Mouse (Mus musculus) stomach, postnatal 0 days (tissue): Measurements from ENCODE around the gene Zbtb18. TPM values are rescaled to one million over a fixed set of nuclear protein-coding genes. Genes with fewer than 3 reads are reported as not detected.

ENCODE experiments used
- ATAC-seq: fragments of 200-750 bp; cut with Nextera tagmentation; 2 replicates; pipeline ENCODE4 v1.8.0; 2017; ENCODE audit not compliant: low FRiP score, low TSS enrichment
- DNase-seq: peaks from one replicate; pipeline ENCODE4 v3.0.0-alpha.2; 2016; ENCODE audit warnings: low spot score
- H3K27ac ChIP-seq: fragments of 300-500 bp; sonication (generic); replicated peaks from 2 replicates; pipeline ENCODE4 v1.5.1; 2014; ENCODE audit warnings: mild to moderate bottlenecking, control low read depth
- H3K27me3 ChIP-seq: fragments of 300-500 bp; sonication (generic); 2 replicates; pipeline ENCODE4 v1.6.1; 2014; ENCODE audit warnings: low read length; ENCODE audit not compliant: control insufficient read depth, insufficient read depth
- H3K36me3 ChIP-seq: fragments of 300-500 bp; sonication (generic); 2 replicates; pipeline ENCODE4 v1.6.1; 2014; ENCODE audit warnings: low read length, mixed read lengths; ENCODE audit not compliant: control insufficient read depth, insufficient read depth
- H3K4me1 ChIP-seq: fragments of 300-500 bp; sonication (generic); replicated peaks from 2 replicates; pipeline ENCODE4 v1.6.1; 2014; ENCODE audit warnings: antibody characterized with exemption; ENCODE audit not compliant: control insufficient read depth, insufficient read depth
- H3K4me2 ChIP-seq: fragments of 300-500 bp; sonication (generic); replicated peaks from 2 replicates; pipeline ENCODE4 v1.6.1; 2014; ENCODE audit warnings: low read depth, mild to moderate bottlenecking, control low read depth, moderate library complexity
- H3K4me3 ChIP-seq: fragments of 300-500 bp; sonication (generic); 2 replicates; pipeline ENCODE4 v1.5.1; 2014; ENCODE audit warnings: low read depth, low read length, control low read depth
- H3K9ac ChIP-seq: fragments of 300-500 bp; sonication (generic); 2 replicates; pipeline ENCODE4 v1.6.1; 2014; ENCODE audit warnings: mild to moderate bottlenecking, low read length, control low read depth, mixed read lengths
- H3K9me3 ChIP-seq: fragments of 300-500 bp; sonication (generic); 2 replicates; pipeline ENCODE4 v1.6.1; 2016; ENCODE audit warnings: low read length; ENCODE audit not compliant: control insufficient read depth
- CTCF ChIP-seq: IDR thresholded peaks from 2 replicates; pipeline ENCODE4 v1.5.1; 2016; ENCODE audit warnings: antibody characterized with exemption, low read depth, mild to moderate bottlenecking, moderate library complexity
- EP300 ChIP-seq: optimal IDR thresholded peaks from 2 replicates; pipeline ENCODE3; 2016; ENCODE audit warnings: antibody characterized with exemption
- WGBS: fragments of 180-500 bp; shearing (Covaris S2); extraction: QIAGEN DNeasy Blood & Tissue Kit; methylation state at CpG from one replicate; pipeline ENCODE4 v1.1.7; 2014; 5-methylcytosine and 5-hydroxymethylcytosine counted together
- polyA plus RNA-seq: library from polyadenylated mRNA; unstranded; fragments of >200 nt; fragmentation: Nextera tagmentation; extraction: Ambion mirVana; gene quantifications from 2 replicates; pipeline ENCODE4 v1.2.1, GENCODE M21; 2015

Gene Zbtb18
- polyA plus RNA-seq, 1 experiment from 2014 or later: 1.4 TPM

DNA sequence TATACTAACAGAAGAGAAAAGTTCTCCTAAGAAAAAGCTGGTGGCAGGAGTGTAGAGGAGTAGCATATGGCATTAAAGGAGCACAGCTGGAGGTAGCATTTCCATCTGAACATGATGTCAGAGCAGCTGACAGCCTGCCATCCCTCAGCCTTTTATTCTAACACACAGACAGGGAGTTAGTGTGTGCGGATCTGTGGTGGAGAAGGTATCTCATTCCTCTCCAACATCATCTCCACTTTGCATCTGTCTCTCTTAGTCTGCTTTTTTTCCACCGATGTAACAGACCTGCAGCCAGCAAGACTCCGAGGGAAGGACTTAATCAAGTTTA lies 2.3 kb downstream of the Zbtb18 start:
- Histone ChIP-seq H3K9me3 (no peaks in the 10 kb centered on the region), H3K27me3 (no peaks in the 10 kb centered on the region), H3K9ac (no peak overlapping the region), H3K4me2 (no peak overlapping the region), H3K4me1 (no peaks in the 10 kb centered on the region), H3K36me3 (peaks cover 11% of the 10 kb centered on the region), H3K4me3 (no peak overlapping the region), H3K27ac (no peak overlapping the region)
- TF ChIP-seq EP300: no peak
- no peak for TF ChIP-seq CTCF
- WGBS: 42% methylated on average over 3 of the region's 3 CpGs
- ATAC-seq (no peak), DNase-seq (no peak)

GRCm38 (mm10) chr1:177444941-177445340 lies 2.8 kb downstream of the Zbtb18 start:
- 42% methylated on average over 5 of the region's 5 CpGs for WGBS
- Histone ChIP-seq H3K27ac (no peak overlapping the region), H3K9ac (no peak overlapping the region), H3K4me2 (no peak overlapping the region), H3K9me3 (no peaks in the 10 kb centered on the region), H3K36me3 (peaks cover 11% of the 10 kb centered on the region), H3K27me3 (no peaks in the 10 kb centered on the region), H3K4me3 (no peak overlapping the region), H3K4me1 (no peaks in the 10 kb centered on the region)
- DNase-seq (no peak), ATAC-seq (no peak)
- no peak for TF ChIP-seq EP300

GRCm38 (mm10) chr1:177445461-177446130 lies 3.4 kb downstream of the Zbtb18 start:
- WGBS: 64% methylated on average over 7 of the region's 7 CpGs
- no peaks in the 10 kb centered on the region for H3K27me3 ChIP-seq
- H3K4me1 ChIP-seq: no peaks in the 10 kb centered on the region
- H3K4me2 ChIP-seq: 0 out of 2 replicates have a peak overlapping the region, but pooled peaks have one; percentile 12
- H3K4me3 ChIP-seq: no peak overlapping the region
- no peak overlapping the region for H3K27ac ChIP-seq
- H3K36me3 ChIP-seq: peaks cover 11% of the 10 kb centered on the region
- no peak overlapping the region for H3K9ac ChIP-seq
- DNase-seq (no peak), ATAC-seq (no peak)
- TF ChIP-seq EP300 (no peak), CTCF (no peak)
- H3K9me3 ChIP-seq: no peaks in the 10 kb centered on the region

DNA sequence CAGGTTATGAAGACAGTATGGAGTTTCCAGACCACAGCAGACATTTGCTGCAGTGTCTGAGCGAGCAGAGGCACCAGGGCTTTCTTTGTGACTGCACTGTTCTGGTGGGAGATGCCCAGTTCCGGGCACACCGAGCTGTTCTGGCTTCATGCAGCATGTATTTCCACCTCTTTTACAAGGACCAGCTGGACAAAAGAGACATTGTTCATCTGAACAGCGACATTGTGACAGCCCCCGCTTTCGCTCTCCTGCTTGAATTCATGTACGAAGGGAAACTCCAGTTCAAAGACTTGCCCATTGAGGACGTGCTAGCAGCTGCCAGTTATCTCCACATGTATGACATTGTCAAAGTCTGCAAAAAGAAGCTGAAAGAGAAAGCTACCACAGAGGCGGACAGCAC lies 4.9 kb downstream of the Zbtb18 start:
- Histone ChIP-seq H3K9me3 (no peaks in the 10 kb centered on the region), H3K9ac (no peak overlapping the region), H3K36me3 (peaks cover 11% of the 10 kb centered on the region), H3K27ac (no peak overlapping the region), H3K27me3 (no peaks in the 10 kb centered on the region), H3K4me2 (no peak overlapping the region), H3K4me1 (no peaks in the 10 kb centered on the region), H3K4me3 (no peak overlapping the region)
- TF ChIP-seq CTCF (no peak), EP300 (no peak)
- WGBS: 66% methylated on average over 9 of the region's 9 CpGs
- ATAC-seq: no peak
- DNase-seq: no peak

- TF ChIP-seq CTCF (no peak), EP300 (no peak)
- peaks cover 11% of the 10 kb centered on the region for H3K36me3 ChIP-seq
- no peak for ATAC-seq
- H3K9ac ChIP-seq: no peak overlapping the region
- no peak overlapping the region for H3K4me3 ChIP-seq
- no peaks in the 10 kb centered on the region for H3K27me3 ChIP-seq
- no peaks in the 10 kb centered on the region for H3K4me1 ChIP-seq
- 86% methylated on average over 12 of the region's 12 CpGs for WGBS
- H3K4me2 ChIP-seq: no peak overlapping the region
- no peak for DNase-seq
- H3K9me3 ChIP-seq: no peaks in the 10 kb centered on the region
- no peak overlapping the region for H3K27ac ChIP-seq
Measured at GRCm38 (mm10) chr1:177447541-177448111, 5.5 kb downstream of the Zbtb18 start.

- WGBS: 93% methylated on average over 25 of the region's 25 CpGs
- Histone ChIP-seq H3K4me3 (no peak overlapping the region), H3K27me3 (no peaks in the 10 kb centered on the region), H3K9ac (no peak overlapping the region), H3K9me3 (no peaks in the 10 kb centered on the region), H3K4me1 (no peaks in the 10 kb centered on the region), H3K4me2 (no peak overlapping the region), H3K36me3 (peaks cover 11% of the 10 kb centered on the region), H3K27ac (no peak overlapping the region)
- ATAC-seq (no peak), DNase-seq (no peak)
- TF ChIP-seq CTCF (no peak), EP300 (no peak)
Measured at GRCm38 (mm10) chr1:177448121-177448561, 6.0 kb downstream of the Zbtb18 start.
